Comparison of ENCODE assay signal across 28 mouse cellular contexts in genomic region chr1:98813990-98814389, GRCm38 (mm10).
"Had no signal": no experiment of that assay in that cellular context is flagged by ENCODE, and none has a peak within 500 bp of the region (broad histone marks: within the 10 kb centered on the region; RNA-seq: fewer than 3 reads in every experiment).

No protein-coding gene starts in this region.

- DNase-seq: left cerebral cortex, postnatal 4 days; liver; liver, embryonic 13.5 days; liver, postnatal 0 days; lung, adult 18-20 months; lung, adult 2 months; lung, embryonic 14.5 days; lung, postnatal 10 days; lung, postnatal 14 days; lung, postnatal 36 days; lung, postnatal 4 days; midbrain, embryonic 14.5 days had no signal

- H3K4me1 ChIP-seq: limb, embryonic 10.5 days; limb, embryonic 12.5 days; limb, embryonic 13.5 days; limb, embryonic 15.5 days; liver, embryonic 12.5 days; liver, embryonic 13.5 days; liver, embryonic 15.5 days; lung, embryonic 15.5 days; megakaryocyte, embryonic 14.5 days; midbrain, embryonic 10.5 days; midbrain, embryonic 12.5 days; midbrain, embryonic 13.5 days; midbrain, embryonic 15.5 days; neural tube, embryonic 12.5 days had no signal

- H3K27me3 ChIP-seq: limb, embryonic 12.5 days; limb, embryonic 13.5 days; limb, embryonic 15.5 days; liver, embryonic 12.5 days; liver, embryonic 13.5 days; liver, embryonic 15.5 days; lung, embryonic 15.5 days; megakaryocyte, embryonic 14.5 days; midbrain, embryonic 12.5 days; midbrain, embryonic 13.5 days; midbrain, embryonic 15.5 days; neural tube, embryonic 12.5 days had no signal

- H3K36me3 ChIP-seq: limb, embryonic 10.5 days; limb, embryonic 12.5 days; limb, embryonic 13.5 days; limb, embryonic 15.5 days; liver, embryonic 12.5 days; liver, embryonic 13.5 days; liver, embryonic 15.5 days; lung, embryonic 15.5 days; midbrain, embryonic 10.5 days; midbrain, embryonic 12.5 days; midbrain, embryonic 13.5 days; midbrain, embryonic 15.5 days; neural tube, embryonic 12.5 days had no signal

- H3K9ac ChIP-seq: limb, embryonic 12.5 days; limb, embryonic 13.5 days; limb, embryonic 15.5 days; liver, embryonic 12.5 days; liver, embryonic 13.5 days; liver, embryonic 14.5 days; liver, embryonic 15.5 days; liver, postnatal 0 days; lung, embryonic 14.5 days; lung, embryonic 15.5 days; midbrain, embryonic 12.5 days; midbrain, embryonic 13.5 days; midbrain, embryonic 15.5 days; neural tube, embryonic 12.5 days had no signal

- H3K9me3 ChIP-seq: limb, embryonic 10.5 days; limb, embryonic 12.5 days; limb, embryonic 13.5 days; limb, embryonic 15.5 days; liver, embryonic 12.5 days; liver, embryonic 13.5 days; liver, embryonic 15.5 days; lung, embryonic 15.5 days; megakaryocyte, embryonic 14.5 days; midbrain, embryonic 10.5 days; midbrain, embryonic 12.5 days; midbrain, embryonic 13.5 days; midbrain, embryonic 15.5 days; neural tube, embryonic 12.5 days had no signal

- H3K4me3 ChIP-seq: limb, embryonic 10.5 days; limb, embryonic 12.5 days; limb, embryonic 13.5 days; limb, embryonic 15.5 days; liver, embryonic 12.5 days; liver, embryonic 13.5 days; liver, embryonic 15.5 days; lung, embryonic 15.5 days; megakaryocyte, embryonic 14.5 days; midbrain, embryonic 10.5 days; midbrain, embryonic 12.5 days; midbrain, embryonic 13.5 days; midbrain, embryonic 15.5 days; myocyte; neural tube, embryonic 12.5 days had no signal

- H3K27ac ChIP-seq: limb, embryonic 10.5 days; limb, embryonic 12.5 days; limb, embryonic 13.5 days; limb, embryonic 15.5 days; liver, embryonic 12.5 days; liver, embryonic 13.5 days; liver, embryonic 14.5 days; liver, embryonic 15.5 days; lung, embryonic 15.5 days; macrophage; midbrain, embryonic 10.5 days; midbrain, embryonic 12.5 days; midbrain, embryonic 13.5 days; midbrain, embryonic 15.5 days; neural tube, embryonic 12.5 days had no signal
